Mouse (Mus musculus) cerebellum, postnatal 10 days (tissue): Measurements from ENCODE around the gene Slc25a4.

Experiments used
- DNase-seq, 2 experiments: peaks; one replicate each; pipeline ENCODE4 v3.0.0; 2021; ENCODE audit warnings: mixed read lengths in 2 of 2

The Slc25a4 gene

GRCm38 (mm10) chr8:46204974-46205640 is 6.0 kb downstream of the Slc25a4 start:
- DNase-seq = no peak

- DNase-seq = no peak
Observed at GRCm38 (mm10) chr8:46204301-46204700, 6.8 kb downstream of the Slc25a4 start.

- no peak for DNase-seq
Observed at GRCm38 (mm10) chr8:46202350-46202749, 8.7 kb downstream of the Slc25a4 start.

DNA sequence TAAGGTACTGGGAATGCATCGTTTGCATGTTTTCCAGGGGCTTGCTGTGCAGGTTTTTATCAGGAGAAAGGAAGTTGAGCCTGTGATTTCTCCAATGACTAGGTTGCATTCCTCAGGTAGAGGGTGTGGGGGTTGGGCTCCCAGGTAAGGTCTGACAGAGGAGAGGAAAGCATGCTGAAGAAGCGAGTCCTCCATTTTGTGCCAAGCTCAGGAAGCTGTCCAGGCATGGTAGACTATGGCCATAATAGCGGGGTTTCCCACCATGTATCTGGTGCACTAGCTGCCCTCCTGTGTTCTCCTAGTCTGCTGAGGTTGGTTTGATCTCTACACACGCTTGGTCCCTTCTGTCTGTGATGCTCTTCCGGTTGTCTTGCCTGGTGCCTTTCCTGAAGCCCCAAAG is 13.4 kb downstream of the Slc25a4 start:
- DNase-seq = no peak

DNA sequence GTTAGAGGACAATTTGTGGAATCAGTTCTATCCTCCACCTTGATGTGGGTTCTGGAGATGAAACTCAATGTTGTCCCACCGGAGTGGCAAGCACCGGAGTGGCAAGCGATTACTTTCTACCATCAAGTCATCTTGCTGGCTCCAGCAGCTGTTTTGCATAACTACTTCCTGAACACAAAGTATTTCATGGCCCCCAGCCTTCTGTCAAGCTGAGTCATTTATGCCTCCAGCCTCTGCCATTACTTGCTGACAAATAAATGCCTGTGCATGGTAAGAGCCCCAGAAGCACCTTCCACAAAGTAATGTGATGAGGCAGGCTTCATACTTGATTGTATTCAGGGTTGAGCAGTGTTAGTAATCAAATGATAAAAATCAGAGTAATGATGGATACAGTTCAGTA is 14.2 kb downstream of the Slc25a4 start:
- no peak for DNase-seq

DNA sequence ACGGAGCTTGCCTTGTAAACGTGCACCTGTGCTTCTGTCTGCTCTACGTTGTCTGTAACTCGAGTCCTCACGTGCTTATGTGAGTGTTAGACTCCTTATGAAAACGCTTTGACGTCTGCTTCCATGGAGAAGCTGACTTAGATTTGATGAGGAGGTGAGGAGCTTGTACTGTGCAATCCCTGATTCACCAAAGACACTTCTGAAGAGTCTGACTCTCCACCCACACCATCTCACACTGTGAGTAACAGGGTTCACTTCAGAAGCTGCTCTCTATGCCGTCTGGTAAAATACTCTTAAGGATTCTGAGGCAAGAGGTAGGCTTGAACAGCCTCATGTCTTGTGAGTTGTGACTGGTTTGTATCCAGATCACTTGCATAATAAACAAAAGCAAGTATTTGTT is 18.0 kb downstream of the Slc25a4 start:
- DNase-seq = no peak

GRCm38 (mm10) chr8:46185361-46185760 is 25.7 kb downstream of the Slc25a4 start:
- DNase-seq = peak; percentile 80 to 84

DNA sequence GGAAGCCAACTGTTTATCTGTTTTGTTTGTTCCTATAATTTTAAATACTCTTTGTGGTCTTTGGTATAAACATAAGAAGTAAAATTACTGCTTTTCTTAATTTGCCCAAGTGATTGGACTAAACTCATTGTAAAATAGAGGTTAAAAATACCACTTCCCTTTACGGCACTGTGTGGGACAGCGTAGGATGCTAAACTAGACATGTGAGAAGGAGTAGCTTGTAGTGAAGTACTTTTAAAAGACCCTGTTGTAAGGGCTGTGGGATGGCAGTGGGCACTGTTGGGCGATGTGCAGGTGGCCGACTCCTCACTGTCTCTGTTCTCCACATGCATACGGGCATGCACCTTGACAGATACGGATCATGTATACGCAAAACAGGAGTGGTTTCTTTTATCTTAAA is 30.9 kb downstream of the Slc25a4 start:
- DNase-seq = no peak

DNA sequence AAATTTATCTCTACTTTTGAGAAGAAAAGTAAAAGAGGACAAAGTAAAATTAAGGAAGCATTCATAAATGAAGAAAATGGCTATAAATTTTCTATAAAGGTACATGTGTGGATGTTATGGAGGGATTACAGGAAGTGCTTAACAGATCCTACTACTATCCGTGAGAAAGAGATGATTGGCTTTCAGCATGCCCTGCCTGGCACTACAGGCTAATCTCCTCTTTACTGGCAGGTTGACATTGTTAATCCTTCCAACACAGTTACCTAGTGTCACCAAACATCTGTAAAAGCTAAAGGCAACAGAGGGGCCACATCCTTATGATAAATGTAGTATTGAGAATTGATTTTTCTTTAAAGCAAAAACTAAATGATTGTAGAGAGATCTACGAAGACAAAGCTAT is 37.4 kb downstream of the Slc25a4 start:
- DNase-seq = no peak

- no peak for DNase-seq
Observed at GRCm38 (mm10) chr8:46163870-46164190, 47.3 kb downstream of the Slc25a4 start.

DNA sequence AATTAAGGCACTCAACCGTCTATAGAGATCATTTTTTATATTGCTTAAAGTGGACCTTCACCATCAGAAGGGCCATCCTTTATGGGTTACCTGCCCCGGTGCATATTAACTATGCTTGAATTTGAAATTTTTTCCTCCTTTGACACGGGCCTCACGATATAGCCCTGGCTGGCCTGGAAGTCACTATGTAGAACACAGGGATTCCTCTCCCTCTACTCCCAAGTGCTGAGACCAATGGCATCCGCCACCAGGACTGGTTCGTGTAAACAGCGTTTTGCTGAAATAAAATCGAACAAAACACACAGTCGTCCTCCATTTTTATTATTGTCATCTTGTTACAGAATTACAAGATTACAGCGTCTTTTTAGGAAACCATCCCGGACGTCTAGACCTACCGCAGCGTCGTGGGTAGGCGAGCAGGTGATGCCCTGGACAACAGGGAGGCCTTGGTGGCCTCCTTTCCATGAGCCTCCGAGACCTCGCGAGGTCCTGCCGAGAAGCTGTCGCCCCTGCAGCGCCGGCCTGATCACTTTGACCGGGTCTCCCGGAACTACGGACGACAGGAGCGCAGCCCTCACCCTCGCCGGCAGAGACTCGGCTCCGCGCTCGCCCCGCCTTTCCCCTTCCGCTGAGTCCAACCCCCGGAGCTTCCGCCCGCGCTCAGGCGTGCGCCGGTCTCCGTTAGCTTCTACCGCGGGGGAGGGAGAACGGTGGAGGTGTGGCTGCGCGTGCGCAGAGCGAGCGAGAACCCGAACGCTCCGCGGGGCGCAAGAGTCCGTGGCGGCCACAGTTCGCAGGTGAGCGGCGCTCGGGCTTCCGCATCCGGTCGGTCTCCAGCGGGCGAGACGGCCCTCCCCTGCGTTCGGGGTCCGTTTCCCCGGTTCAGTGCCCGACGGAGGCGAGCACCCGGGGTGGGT is 47.9 kb downstream of the Slc25a4 start:
- DNase-seq = peak; percentile 98
